Mouse (Mus musculus) lung, embryonic 16.5 days (tissue): ENCODE measurements around the gene Fgfr1op. TPM values are rescaled to one million over a fixed set of nuclear protein-coding genes. Genes with fewer than 3 reads are reported as not detected.

Experiments
- ATAC-seq: fragments of 200-750 bp; cut with Nextera tagmentation; 2 replicates; pipeline ENCODE4 v1.8.0; 2017; ENCODE audit warnings: low read depth, mild to moderate bottlenecking, moderate library complexity
- H3K27ac ChIP-seq: fragments of 300-500 bp; sonication (generic); 2 replicates; pipeline ENCODE4 v1.5.1; 2014; ENCODE audit warnings: mild to moderate bottlenecking, control low read depth, low read length
- H3K27me3 ChIP-seq: fragments of 300-500 bp; sonication (generic); 2 replicates; pipeline ENCODE4 v1.6.1; 2014; ENCODE audit warnings: low read depth, low read length, mixed read lengths; ENCODE audit not compliant: control insufficient read depth, insufficient read depth
- H3K36me3 ChIP-seq: fragments of 300-500 bp; sonication (generic); 2 replicates; pipeline ENCODE4 v1.6.1; 2014; ENCODE audit warnings: low read length; ENCODE audit not compliant: control insufficient read depth, insufficient read depth
- H3K4me1 ChIP-seq: fragments of 300-500 bp; sonication (generic); replicated peaks from 2 replicates; pipeline ENCODE4 v1.6.1; 2014; ENCODE audit warnings: low read length, mixed read lengths; ENCODE audit not compliant: control insufficient read depth, insufficient read depth
- H3K4me2 ChIP-seq: fragments of 300-500 bp; sonication (generic); 2 replicates; pipeline ENCODE4 v1.6.1; 2014; ENCODE audit warnings: low read depth, low read length, control low read depth
- H3K4me3 ChIP-seq: fragments of 300-500 bp; sonication (generic); 2 replicates; pipeline ENCODE4 v1.5.1; 2014; ENCODE audit warnings: mild to moderate bottlenecking, low read length, control low read depth
- H3K9ac ChIP-seq: fragments of 300-500 bp; sonication (generic); 2 replicates; pipeline ENCODE4 v1.6.1; 2014; ENCODE audit warnings: low read length, control low read depth
- H3K9me3 ChIP-seq: fragments of 300-500 bp; sonication (generic); 2 replicates; pipeline ENCODE4 v1.6.1; 2016; ENCODE audit warnings: low read length; ENCODE audit not compliant: control insufficient read depth
- WGBS: fragments of 180-500 bp; shearing (Covaris S2); extraction: QIAGEN DNeasy Blood & Tissue Kit; methylation state at CpG from one replicate; pipeline ENCODE4 v1.1.7; 2014; 5-methylcytosine and 5-hydroxymethylcytosine counted together
- polyA plus RNA-seq: library from polyadenylated mRNA; unstranded; fragments of >200 nt; fragmentation: Nextera tagmentation; extraction: Ambion mirVana; gene quantifications from 2 replicates; pipeline ENCODE4 v1.2.1, GENCODE M21; 2015

Gene Fgfr1op
- polyA plus RNA-seq, 1 experiment from 2014 or later, result 39.5 TPM

DNA sequence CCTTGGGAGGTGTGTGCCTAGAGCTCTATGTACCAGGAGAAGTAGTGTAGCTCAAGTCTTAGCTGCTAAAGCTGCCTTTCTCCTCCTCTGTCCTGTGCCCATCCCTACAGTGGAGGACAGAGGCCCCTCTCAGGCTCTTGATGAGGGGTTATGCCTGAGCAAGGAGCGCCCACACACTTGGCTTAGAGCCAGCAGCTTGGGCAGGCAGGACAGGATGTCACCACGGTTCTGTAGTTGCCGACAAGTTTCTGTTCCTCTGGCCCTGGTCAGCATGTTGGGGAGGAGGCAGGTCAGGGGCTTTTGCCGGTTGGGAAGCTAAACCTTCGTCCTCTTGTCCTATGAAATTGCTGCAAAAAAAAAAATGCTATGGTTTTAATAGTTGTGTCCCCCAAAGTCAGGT, 66.8 kb downstream of the Fgfr1op start:
- Histone ChIP-seq H3K4me1 (no peaks in the 10 kb centered on the region; the same call in 1 of the 2 replicates), H3K27me3 (no peaks in the 10 kb centered on the region), H3K36me3 (no peaks in the 10 kb centered on the region), H3K9ac (no peak overlapping the region), H3K9me3 (no peaks in the 10 kb centered on the region), H3K27ac (no peak overlapping the region), H3K4me2 (no peak overlapping the region), H3K4me3 (no peak overlapping the region)
- ATAC-seq, result no peak
- 39% methylated on average over 5 of the region's 5 CpGs for whole genome bisulfite sequencing

DNA sequence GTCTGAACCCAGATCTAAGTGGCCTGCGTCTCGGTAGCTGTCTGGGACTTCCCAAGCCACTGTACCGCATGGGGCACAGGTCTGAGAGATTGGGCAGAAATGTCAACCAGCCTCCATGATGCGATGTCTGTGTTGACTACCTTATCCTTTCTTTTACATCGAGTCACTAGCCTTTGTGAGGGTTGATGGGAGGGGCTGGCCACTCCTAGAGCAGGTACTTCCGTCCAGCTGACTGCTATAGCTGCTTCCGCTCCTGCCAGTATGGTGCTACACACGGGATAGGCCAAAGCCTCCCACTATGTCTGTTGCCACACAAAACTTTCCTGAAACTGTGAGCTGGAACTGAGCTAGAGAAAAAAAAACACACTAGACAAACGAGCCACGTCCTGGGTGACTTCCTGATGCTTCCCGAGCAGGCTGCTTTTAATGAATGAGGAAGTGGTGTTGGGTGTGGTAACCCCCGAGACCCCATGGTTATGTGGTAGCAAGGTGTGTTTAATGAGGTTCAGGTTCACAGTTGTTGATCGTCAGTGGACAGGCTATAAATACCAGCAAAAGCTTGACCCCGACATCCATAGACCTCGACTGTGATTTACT, 68.4 kb downstream of the Fgfr1op start:
- H3K27ac ChIP-seq, result no peak overlapping the region
- no peak for ATAC-seq
- no peak overlapping the region for H3K4me3 ChIP-seq
- no peak overlapping the region for H3K9ac ChIP-seq
- no peaks in the 10 kb centered on the region for H3K9me3 ChIP-seq
- WGBS, result 55% methylated on average over 15 of the region's 15 CpGs
- H3K4me2 ChIP-seq, result no peak overlapping the region
- H3K4me1 ChIP-seq, result no peaks in the 10 kb centered on the region; the same call in 1 of the 2 replicates
- H3K36me3 ChIP-seq, result no peaks in the 10 kb centered on the region
- no peaks in the 10 kb centered on the region for H3K27me3 ChIP-seq

DNA sequence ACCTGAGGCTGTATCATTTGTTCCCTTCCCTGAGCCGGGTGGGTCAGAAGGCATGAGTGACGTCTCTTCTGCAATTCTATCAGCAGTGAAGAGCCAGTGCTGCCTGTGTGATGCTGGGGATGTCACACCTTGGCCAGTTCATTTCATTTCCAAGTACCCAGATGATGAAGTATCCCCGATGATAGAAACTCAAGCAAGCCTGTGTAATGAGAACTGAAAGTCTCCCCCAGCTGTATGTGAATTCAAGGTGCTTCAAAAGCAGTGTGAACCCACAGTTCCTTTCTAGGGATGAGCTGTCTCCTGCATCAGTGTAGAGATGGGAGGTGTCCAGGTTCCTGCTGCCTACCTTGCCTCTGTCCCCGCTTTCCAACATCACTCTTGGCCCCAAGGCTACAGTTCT, 69.2 kb downstream of the Fgfr1op start:
- ATAC-seq, result no peak
- H3K9ac ChIP-seq, result no peak overlapping the region
- H3K4me1 ChIP-seq, result no peaks in the 10 kb centered on the region; the same call in 1 of the 2 replicates
- no peak overlapping the region for H3K4me3 ChIP-seq
- no peaks in the 10 kb centered on the region for H3K27me3 ChIP-seq
- WGBS, result 79% methylated on average over 4 of the region's 4 CpGs
- H3K36me3 ChIP-seq, result no peaks in the 10 kb centered on the region
- no peak overlapping the region for H3K27ac ChIP-seq
- H3K4me2 ChIP-seq, result no peak overlapping the region
- H3K9me3 ChIP-seq, result no peaks in the 10 kb centered on the region

DNA sequence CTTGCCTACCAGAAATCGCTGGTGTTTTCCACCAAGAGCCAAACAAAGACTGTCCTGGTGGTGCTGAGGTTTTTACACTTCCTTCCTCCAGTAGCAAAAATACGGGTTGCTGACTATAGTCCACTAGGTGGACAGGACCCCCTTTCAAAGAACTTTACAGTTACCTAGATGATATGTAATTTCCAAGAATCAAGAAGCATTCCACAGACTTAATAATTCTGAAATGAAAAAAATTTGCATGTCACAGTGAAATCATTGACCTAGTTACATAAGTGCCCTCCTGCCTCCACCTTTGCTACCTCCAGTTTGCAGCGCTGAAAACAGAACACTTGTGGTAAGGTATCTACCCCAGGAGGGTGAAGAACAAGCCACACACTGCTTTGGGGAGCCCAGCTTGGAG, 70.4 kb downstream of the Fgfr1op start, which contains the start of gene Ccr6:
Ccr6 (plus strand) TSS at position 301 of the 400 bp plus-strand sequence.
- Histone ChIP-seq H3K27ac (no peak within 1 kb of the TSS), H3K4me3 (no peak within 1 kb of the TSS), H3K4me1 (no peaks in the 10 kb centered on the region; the same call in 1 of the 2 replicates), H3K36me3 (no peaks in the 10 kb centered on the region), H3K9me3 (no peaks in the 10 kb centered on the region), H3K27me3 (no peaks in the 10 kb centered on the region), H3K4me2 (no peak within 1 kb of the TSS), H3K9ac (no peak within 1 kb of the TSS)
- ATAC-seq, result no peak
- 70% methylated on average over 3 of the region's 3 CpGs for WGBS

DNA sequence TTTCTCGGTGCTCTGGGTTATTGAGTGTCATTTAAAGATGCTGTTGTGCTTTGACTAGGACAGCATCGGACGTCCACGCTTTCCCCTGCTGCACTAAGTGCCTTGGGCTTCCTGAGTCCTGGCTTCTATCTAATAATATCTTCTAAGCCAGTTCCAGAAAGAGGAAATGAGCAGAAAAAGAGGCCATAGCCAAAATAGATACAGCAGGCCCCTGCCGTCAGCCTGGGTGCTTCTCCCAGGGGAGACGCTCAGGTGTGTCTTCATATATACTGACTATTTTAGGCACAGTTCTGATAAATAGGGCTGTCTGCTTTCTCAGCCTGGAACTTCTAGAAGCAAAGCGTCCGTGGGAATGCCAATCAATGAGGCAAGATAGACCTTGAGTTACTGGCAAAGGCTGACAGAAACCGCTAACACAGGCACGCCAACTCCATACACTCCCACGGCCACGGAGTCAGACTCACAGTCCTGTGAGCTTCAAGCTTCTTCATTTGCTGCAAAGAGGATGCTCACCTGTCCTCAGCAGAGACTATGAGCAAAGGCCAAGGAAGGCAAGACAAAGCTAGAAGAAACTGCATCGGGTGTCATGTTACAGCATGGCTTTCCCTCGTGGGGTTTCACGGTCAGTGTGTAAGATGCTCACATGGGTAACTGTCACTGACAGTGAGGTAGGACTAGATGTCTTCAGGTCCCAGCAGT, 72.9 kb downstream of the Fgfr1op start:
- Histone ChIP-seq H3K4me1 (no peaks in the 10 kb centered on the region), H3K4me2 (no peak overlapping the region), H3K4me3 (no peak overlapping the region), H3K9ac (no peak overlapping the region), H3K27me3 (no peaks in the 10 kb centered on the region), H3K36me3 (no peaks in the 10 kb centered on the region), H3K27ac (no peak overlapping the region), H3K9me3 (no peaks in the 10 kb centered on the region)
- 70% methylated on average over 15 of the region's 15 CpGs for WGBS
- ATAC-seq, result no peak

DNA sequence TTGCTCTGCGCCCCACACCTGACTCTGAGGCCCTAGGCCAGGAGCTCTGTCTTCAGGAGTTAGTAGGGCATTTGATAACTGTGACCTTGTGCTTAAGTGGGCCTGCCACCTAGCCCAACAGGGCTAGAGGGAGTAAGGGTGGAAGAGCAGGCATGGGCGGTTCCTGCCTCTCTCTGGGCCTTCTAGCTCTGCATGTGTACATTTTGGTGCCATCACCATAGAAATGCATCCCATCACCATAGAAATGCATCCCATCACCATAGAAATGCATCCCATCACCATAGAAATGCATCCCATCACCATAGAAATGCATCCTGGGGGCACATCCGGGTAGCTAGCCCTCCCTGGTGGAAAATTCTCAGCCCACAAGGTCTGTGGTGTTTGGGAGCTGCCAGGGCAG, 74.3 kb downstream of the Fgfr1op start:
- 78% methylated on average over 3 of the region's 3 CpGs for WGBS
- H3K4me2 ChIP-seq, result no peak overlapping the region
- no peaks in the 10 kb centered on the region for H3K27me3 ChIP-seq
- 0 out of 2 replicates have a peak, but pooled peaks cover 2% of the 10 kb centered on the region for H3K4me1 ChIP-seq
- H3K9me3 ChIP-seq, result no peaks in the 10 kb centered on the region
- H3K36me3 ChIP-seq, result no peaks in the 10 kb centered on the region
- no peak overlapping the region for H3K9ac ChIP-seq
- H3K27ac ChIP-seq, result no peak overlapping the region
- no peak overlapping the region for H3K4me3 ChIP-seq
- no peak for ATAC-seq

DNA sequence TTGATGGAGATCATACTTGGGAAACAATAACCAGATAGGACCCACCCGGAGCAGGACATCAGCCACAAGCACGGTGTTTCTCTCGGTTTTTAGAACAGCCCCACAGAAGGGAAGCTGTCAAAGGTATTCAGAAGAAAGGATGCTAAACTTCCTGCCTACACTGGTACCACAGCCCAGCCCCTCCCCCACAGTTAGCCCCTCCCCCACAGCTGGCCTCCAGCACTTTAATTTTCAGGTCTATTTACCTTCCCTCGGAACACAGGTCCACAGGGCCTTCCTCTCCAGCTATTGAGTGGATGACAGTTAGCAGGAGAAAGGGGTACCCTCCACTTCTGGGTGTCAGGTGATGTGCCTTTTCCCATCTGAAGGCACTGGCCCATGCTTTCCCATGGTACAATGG, 75.2 kb downstream of the Fgfr1op start:
- Histone ChIP-seq H3K27me3 (no peaks in the 10 kb centered on the region), H3K4me1 (0 out of 2 replicates have a peak, but pooled peaks cover 4% of the 10 kb centered on the region), H3K4me3 (no peak overlapping the region), H3K4me2 (no peak overlapping the region), H3K36me3 (no peaks in the 10 kb centered on the region), H3K9me3 (no peaks in the 10 kb centered on the region), H3K9ac (no peak overlapping the region), H3K27ac (no peak overlapping the region)
- ATAC-seq, result no peak
- WGBS, result 47% methylated on average over 4 of the region's 4 CpGs

DNA sequence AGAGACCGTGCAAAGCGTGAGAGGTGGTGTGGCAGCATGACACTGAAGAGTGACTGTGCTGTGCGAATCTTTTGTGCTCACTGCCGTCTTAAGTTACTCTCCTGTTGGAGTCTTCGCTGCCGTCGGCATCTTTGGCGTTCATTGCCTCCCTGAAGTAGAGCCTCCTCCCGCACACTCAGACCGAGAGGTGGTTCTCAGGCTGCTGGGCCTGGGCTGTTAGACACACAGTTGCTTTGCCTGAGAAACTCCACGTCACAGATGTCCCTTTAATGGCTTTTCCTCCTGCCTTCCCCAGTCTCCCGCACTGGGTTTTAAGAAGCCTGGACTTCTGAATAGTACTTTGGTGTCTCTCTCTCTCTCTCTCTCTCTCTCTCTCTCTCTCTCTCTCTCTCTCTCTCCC, 76.3 kb downstream of the Fgfr1op start:
- H3K9ac ChIP-seq, result no peak overlapping the region

DNA sequence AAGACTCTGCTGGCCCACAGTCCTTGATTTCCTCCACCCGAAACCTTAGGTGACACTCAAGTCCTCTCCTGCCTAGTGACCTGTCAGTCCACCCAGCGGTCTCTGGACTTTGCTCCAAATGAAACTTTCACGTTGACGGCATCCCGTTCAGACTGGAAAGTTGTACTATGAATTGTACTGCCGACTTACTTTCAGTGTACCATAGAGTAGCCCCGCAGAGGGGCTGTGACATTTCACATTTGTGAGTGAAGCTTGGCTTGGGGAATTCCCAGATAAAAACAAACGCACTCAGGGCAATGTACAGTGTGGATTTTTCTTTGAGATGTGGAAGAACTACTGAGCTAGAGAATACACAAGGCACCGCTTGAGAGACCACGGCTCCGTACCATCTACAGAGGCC, 76.9 kb downstream of the Fgfr1op start:
- H3K27me3 ChIP-seq, result no peaks in the 10 kb centered on the region
- ATAC-seq, result no peak
- H3K4me1 ChIP-seq, result peaks cover 4% of the 10 kb centered on the region; the same call in 1 of the 2 replicates
- no peaks in the 10 kb centered on the region for H3K36me3 ChIP-seq
- no peaks in the 10 kb centered on the region for H3K9me3 ChIP-seq
- H3K9ac ChIP-seq, result no peak overlapping the region
- WGBS, result 83% methylated on average over 11 of the region's 11 CpGs
- H3K4me2 ChIP-seq, result no peak overlapping the region
- H3K4me3 ChIP-seq, result no peak overlapping the region
- no peak overlapping the region for H3K27ac ChIP-seq

More for the DNA sequence above, 76.3 kb downstream of the Fgfr1op start:
- H3K36me3 ChIP-seq, result no peaks in the 10 kb centered on the region
- H3K4me3 ChIP-seq, result no peak overlapping the region
- H3K27ac ChIP-seq, result no peak overlapping the region
- H3K4me2 ChIP-seq, result no peak overlapping the region
- no peak for ATAC-seq
- H3K9me3 ChIP-seq, result no peaks in the 10 kb centered on the region
- 76% methylated on average over 12 of the region's 12 CpGs for WGBS
- H3K4me1 ChIP-seq, result peaks cover 4% of the 10 kb centered on the region; the same call in 1 of the 2 replicates
- no peaks in the 10 kb centered on the region for H3K27me3 ChIP-seq
